Mouse (Mus musculus) megakaryocyte, embryonic 14.5 days (primary cell): ENCODE measurements around the gene 2310050C09Rik.

Experiments
- FLI1 ChIP-seq: IDR thresholded peaks from 2 replicates; pipeline ENCODE4 v1.6.1; 2012; ENCODE audit warnings: low read length, inconsistent platforms, mixed read lengths
- GATA1 ChIP-seq: IDR thresholded peaks from 3 replicates; pipeline ENCODE4 v1.6.1; 2012; ENCODE audit warnings: mixed read lengths, low read length, inconsistent platforms, borderline replicate concordance

- no peak for TF ChIP-seq GATA1
- TF ChIP-seq FLI1, result no peak
These were observed 4.2 kb upstream of the 2310050C09Rik start for GRCm38 (mm10) chr3:92874180-92874579.
